Mouse (Mus musculus) heart, embryonic 16.5 days (tissue): ENCODE data around the gene Gm38392. TPM values are rescaled to one million over a fixed set of nuclear protein-coding genes. Genes with fewer than 3 reads are reported as not detected.

Experiments
- ATAC-seq: fragments of 200-750 bp; cut with Nextera tagmentation; replicated peaks from 2 replicates; pipeline ENCODE4 v1.8.0; 2017; ENCODE audit warnings: moderate number of reproducible peaks; ENCODE audit not compliant: insufficient read depth, low FRiP score; ENCODE audit errors: extremely low read depth
- H3K27ac ChIP-seq: fragments of 300-500 bp; sonication (generic); 2 replicates; pipeline ENCODE4 v1.5.1; 2014; ENCODE audit warnings: mild to moderate bottlenecking, low read length, control low read depth, moderate library complexity
- H3K27me3 ChIP-seq: fragments of 300-500 bp; sonication (generic); 2 replicates; pipeline ENCODE4 v1.6.1; 2014; ENCODE audit warnings: low read length, mixed read lengths; ENCODE audit not compliant: control insufficient read depth, insufficient read depth
- H3K36me3 ChIP-seq: fragments of 300-500 bp; sonication (generic); 2 replicates; pipeline ENCODE4 v1.6.1; 2014; ENCODE audit not compliant: control insufficient read depth, insufficient read depth
- H3K4me1 ChIP-seq: fragments of 300-500 bp; sonication (generic); 2 replicates; pipeline ENCODE4 v1.6.1; 2014; ENCODE audit warnings: low read length, mixed read lengths; ENCODE audit not compliant: control insufficient read depth, insufficient read depth
- H3K4me2 ChIP-seq: fragments of 300-500 bp; sonication (generic); 2 replicates; pipeline ENCODE4 v1.6.1; 2014; ENCODE audit warnings: low read depth, mild to moderate bottlenecking, control low read depth, low read length
- H3K4me3 ChIP-seq: fragments of 300-500 bp; sonication (generic); 2 replicates; pipeline ENCODE4 v1.5.1; 2014; ENCODE audit warnings: mild to moderate bottlenecking, control low read depth, low read length
- H3K9ac ChIP-seq: fragments of 300-500 bp; sonication (generic); 2 replicates; pipeline ENCODE4 v1.6.1; 2014; ENCODE audit warnings: low read length, control low read depth
- H3K9me3 ChIP-seq: fragments of 300-500 bp; sonication (generic); replicated peaks from 2 replicates; pipeline ENCODE4 v1.6.1; 2016; ENCODE audit warnings: low read length; ENCODE audit not compliant: control insufficient read depth
- WGBS: fragments of 180-500 bp; shearing (Covaris S2); extraction: QIAGEN DNeasy Blood & Tissue Kit; methylation state at CpG from one replicate; pipeline ENCODE4 v1.1.7; 2014; 5-methylcytosine and 5-hydroxymethylcytosine counted together
- polyA plus RNA-seq: library from polyadenylated mRNA; unstranded; fragments of >200 nt; fragmentation: Nextera tagmentation; extraction: Ambion mirVana; gene quantifications from 2 replicates; pipeline ENCODE4 v1.2.1, GENCODE M21; 2015

The Gm38392 gene
- 0.19 TPM in 1 of 2 replicates, not detected in the other for polyA plus RNA-seq

GRCm38 (mm10) chr3:88287110-88287509 is at the start of gene Gm38392:
TSS of gene Gm38392 (minus strand) at chr3:88287210.
- Histone ChIP-seq H3K4me3 (no peak within 1 kb of the TSS), H3K27me3 (no peaks in the 10 kb centered on the region), H3K27ac (no peak within 1 kb of the TSS), H3K4me2 (no peak within 1 kb of the TSS), H3K9ac (no peak within 1 kb of the TSS), H3K36me3 (peaks cover 4% of the 10 kb centered on the region; the same call in 1 of the 2 replicates), H3K4me1 (no peaks in the 10 kb centered on the region), H3K9me3 (no peaks in the 10 kb centered on the region)
- WGBS, result 89% methylated on average over 4 of the region's 4 CpGs
- ATAC-seq, result no peak

GRCm38 (mm10) chr3:88336058-88337013 is 49.3 kb upstream of the Gm38392 start, which contains the start of the genes Tmem79 and Smg5:
TSS of gene Tmem79 (minus strand) at chr3:88336148.
TSS of gene Smg5 (plus strand) at chr3:88336260.
- Histone ChIP-seq H3K4me2 (peak within 1 kb of the TSS; percentile 65), H3K9ac (peak within 1 kb of the TSS; percentile 98), H3K9me3 (no peaks in the 10 kb centered on the region), H3K27me3 (no peaks in the 10 kb centered on the region), H3K27ac (peak within 1 kb of the TSS; percentile 96), H3K4me3 (peak within 1 kb of the TSS; percentile 87), H3K4me1 (peaks cover 23% of the 10 kb centered on the region), H3K36me3 (no peaks in the 10 kb centered on the region; the same call in 1 of the 2 replicates)
- under 1% methylated on average over 52 of the region's 66 CpGs for WGBS
- peak; percentile 91 for ATAC-seq

- H3K9ac ChIP-seq, result peak overlapping the region; percentile 84
- H3K27me3 ChIP-seq, result no peaks in the 10 kb centered on the region
- H3K36me3 ChIP-seq, result no peaks in the 10 kb centered on the region
- H3K27ac ChIP-seq, result peak overlapping the region; percentile 96
- peak overlapping the region; percentile 65 for H3K4me2 ChIP-seq
- ATAC-seq, result peak; percentile 47
- H3K4me1 ChIP-seq, result peaks cover 23% of the 10 kb centered on the region
- peak overlapping the region; percentile 87 for H3K4me3 ChIP-seq
- WGBS, result under 1% methylated on average over 27 of the region's 27 CpGs
- H3K9me3 ChIP-seq, result no peaks in the 10 kb centered on the region
Measured at GRCm38 (mm10) chr3:88335436-88336053, 48.5 kb upstream of the Gm38392 start.

- H3K27ac ChIP-seq, result peak overlapping the region; percentile 96
- no peaks in the 10 kb centered on the region for H3K27me3 ChIP-seq
- peak overlapping the region; percentile 87 for H3K4me3 ChIP-seq
- 39% methylated on average over 3 of the region's 3 CpGs for WGBS
- peak overlapping the region; percentile 65 for H3K4me2 ChIP-seq
- no peaks in the 10 kb centered on the region for H3K9me3 ChIP-seq
- H3K36me3 ChIP-seq, result no peaks in the 10 kb centered on the region
- ATAC-seq, result no peak
- peak overlapping the region; percentile 84 for H3K9ac ChIP-seq
- peaks cover 23% of the 10 kb centered on the region for H3K4me1 ChIP-seq
Measured at GRCm38 (mm10) chr3:88334902-88335435, 48.0 kb upstream of the Gm38392 start.

- ATAC-seq, result no peak
- Histone ChIP-seq H3K27ac (no peak overlapping the region), H3K4me2 (peak overlapping the region; percentile 65; the same call in 1 of the 2 replicates), H3K4me1 (peaks cover 23% of the 10 kb centered on the region), H3K9me3 (no peaks in the 10 kb centered on the region), H3K4me3 (no peak overlapping the region), H3K36me3 (peaks cover 4% of the 10 kb centered on the region; the same call in 1 of the 2 replicates), H3K9ac (no peak overlapping the region), H3K27me3 (no peaks in the 10 kb centered on the region)
- 54% methylated on average over 12 of the region's 12 CpGs for WGBS
Measured at GRCm38 (mm10) chr3:88334029-88334658, 47.1 kb upstream of the Gm38392 start.

GRCm38 (mm10) chr3:88331282-88331681 is 44.3 kb upstream of the Gm38392 start:
- H3K36me3 ChIP-seq, result peaks cover 10% of the 10 kb centered on the region; the same call in 1 of the 2 replicates
- 29% methylated on average over 2 of the region's 2 CpGs for WGBS
- no peak overlapping the region for H3K4me2 ChIP-seq
- H3K27ac ChIP-seq, result no peak overlapping the region
- no peak overlapping the region for H3K4me3 ChIP-seq
- H3K27me3 ChIP-seq, result no peaks in the 10 kb centered on the region
- H3K9ac ChIP-seq, result no peak overlapping the region
- ATAC-seq, result no peak
- H3K9me3 ChIP-seq, result no peaks in the 10 kb centered on the region
- H3K4me1 ChIP-seq, result peaks cover 5% of the 10 kb centered on the region

- Histone ChIP-seq H3K9ac (no peak overlapping the region), H3K4me3 (no peak overlapping the region), H3K9me3 (no peaks in the 10 kb centered on the region), H3K36me3 (peaks cover 10% of the 10 kb centered on the region; the same call in 1 of the 2 replicates), H3K4me2 (no peak overlapping the region), H3K27me3 (no peaks in the 10 kb centered on the region), H3K27ac (no peak overlapping the region), H3K4me1 (peaks cover 9% of the 10 kb centered on the region)
- WGBS, result 82% methylated on average over 5 of the region's 5 CpGs
- no peak for ATAC-seq
Measured at GRCm38 (mm10) chr3:88328956-88329355, 41.9 kb upstream of the Gm38392 start.

- Histone ChIP-seq H3K36me3 (peaks cover 39% of the 10 kb centered on the region), H3K4me1 (peaks cover 9% of the 10 kb centered on the region), H3K4me2 (peak within 1 kb of the TSS; percentile 82), H3K27ac (peak within 1 kb of the TSS; percentile 34), H3K4me3 (peak within 1 kb of the TSS; percentile 84), H3K9me3 (no peaks in the 10 kb centered on the region), H3K27me3 (no peaks in the 10 kb centered on the region), H3K9ac (peak within 1 kb of the TSS; percentile 83)
- ATAC-seq, result peak; percentile 75
- under 1% methylated on average over 10 of the region's 10 CpGs for WGBS
Measured at GRCm38 (mm10) chr3:88324951-88325405, 38.0 kb upstream of the Gm38392 start, which contains the start of gene Glmp. TSS of gene Glmp (plus strand) at chr3:88325023.
